Mouse (Mus musculus): ENCODE measurements around the gene Trpm2.

DNA sequence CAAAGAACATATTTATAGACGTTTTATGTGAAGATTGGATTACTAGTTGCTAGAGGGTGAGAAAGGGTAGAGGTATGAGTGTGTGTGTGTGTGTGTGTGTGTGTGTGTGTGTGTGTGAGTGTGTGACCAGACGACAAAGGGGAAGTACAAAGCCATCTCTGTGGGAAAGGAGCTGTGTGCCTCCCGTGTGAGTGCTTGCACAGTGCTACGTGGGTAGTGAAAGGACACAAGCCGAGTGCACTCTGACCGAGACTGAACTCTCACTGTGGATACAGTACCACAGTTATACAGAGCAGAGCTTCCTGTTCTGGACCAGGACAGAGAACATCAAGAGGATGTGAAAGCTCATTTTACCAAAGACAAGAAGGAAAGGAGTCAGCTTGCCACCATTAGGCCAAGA lies 6.4 kb downstream of the Trpm2 start:
- no peak for TF ChIP-seq GATA1 (IDR thresholded peaks at IDR 0.05; ENCODE audit: low read length)
- no peak for TF ChIP-seq TAL1 (IDR thresholded peaks at IDR 0.05; ENCODE audit: low read length)
